Mouse (Mus musculus): ENCODE measurements around the gene Leng9. TPM values are rescaled to one million over a fixed set of nuclear protein-coding genes. Genes with fewer than 3 reads are reported as not detected.
A peak's percentile ranks its signal among the peaks of the same experiment; 100 is the strongest.

Gene Leng9
- polyA plus RNA-seq, 1 experiment from 2014 or later, result 2.5 TPM

DNA sequence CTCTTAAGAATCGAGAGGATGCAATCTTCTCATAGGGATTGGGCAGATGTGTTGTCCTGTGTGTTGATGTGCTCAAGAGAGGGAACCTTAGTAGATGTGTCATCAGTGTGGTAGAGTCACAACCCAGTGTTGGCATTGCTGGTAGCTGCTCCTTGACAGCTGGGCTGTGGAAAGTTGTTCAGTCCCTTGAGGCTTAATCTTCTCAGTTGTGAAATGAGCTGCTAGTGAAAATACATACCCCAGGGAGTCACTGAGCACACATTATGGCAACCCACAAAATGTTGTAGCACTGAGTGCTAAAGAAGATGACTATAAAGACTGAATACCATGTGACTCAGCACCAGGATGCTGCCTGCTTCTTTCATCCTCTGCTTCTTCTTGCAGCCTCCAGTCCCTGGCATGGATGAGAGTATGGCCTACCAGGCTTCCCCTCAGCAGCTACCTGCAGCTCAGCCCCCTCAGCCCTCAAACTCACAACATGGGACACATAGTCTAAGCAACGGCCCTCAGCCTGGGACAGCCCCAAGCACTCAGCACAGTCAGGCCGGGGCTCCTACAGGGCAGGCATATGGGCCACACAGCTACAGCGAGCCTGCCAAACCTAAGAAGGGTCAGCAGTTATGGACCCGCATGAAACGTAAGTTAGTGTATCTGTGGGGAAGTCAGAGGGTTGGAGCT is 8.4 kb downstream of the Leng9 start:
- Histone ChIP-seq H3K36me3 (peaks cover 84% of the 10 kb centered on the region), H3K27me3 (no peaks in the 10 kb centered on the region), H3K27ac (replicated peaks) (no peak overlapping the region), H3K4me3 (no peak overlapping the region), H3K4me2 (replicated peaks) (no peak overlapping the region), H3K4me1 (peaks cover 13% of the 10 kb centered on the region), H3K9me3 (no peaks in the 10 kb centered on the region), H3K9ac (replicated peaks) (no peak overlapping the region)
- WGBS, result 89% methylated on average over 6 of the region's 6 CpGs
- no peak for ATAC-seq (ENCODE audit: low FRiP score, low read depth)

DNA sequence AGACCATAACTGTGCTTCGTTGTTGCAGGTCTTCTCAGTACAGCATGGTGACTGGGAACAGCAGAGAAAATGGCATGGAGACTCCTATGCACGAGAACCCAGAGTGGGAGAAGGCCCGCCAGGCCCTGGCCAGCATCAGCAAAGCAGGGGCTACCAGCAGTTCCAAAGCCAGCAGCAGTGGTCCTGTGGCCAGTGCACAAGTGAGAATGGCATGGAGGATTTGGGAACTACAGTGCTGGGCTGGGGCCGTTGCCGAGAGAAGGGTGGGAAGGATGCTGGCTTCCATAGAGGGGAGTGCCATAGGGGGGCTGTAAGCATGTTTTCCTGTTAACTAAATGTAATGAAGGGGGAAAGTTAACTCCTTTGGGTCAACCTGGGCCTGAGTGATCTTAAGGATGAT is 10.8 kb downstream of the Leng9 start:
- Histone ChIP-seq H3K4me2 (replicated peaks) (no peak overlapping the region), H3K9ac (replicated peaks) (0 out of 2 replicates have a peak overlapping the region, but pooled peaks have one; percentile 11), H3K27me3 (no peaks in the 10 kb centered on the region), H3K9me3 (no peaks in the 10 kb centered on the region), H3K36me3 (peaks cover 60% of the 10 kb centered on the region), H3K4me1 (peaks cover 13% of the 10 kb centered on the region), H3K27ac (replicated peaks) (no peak overlapping the region), H3K4me3 (no peak overlapping the region)
- no peak for ATAC-seq (ENCODE audit: low FRiP score, low read depth)
- 91% methylated on average over 5 of the region's 5 CpGs for WGBS

DNA sequence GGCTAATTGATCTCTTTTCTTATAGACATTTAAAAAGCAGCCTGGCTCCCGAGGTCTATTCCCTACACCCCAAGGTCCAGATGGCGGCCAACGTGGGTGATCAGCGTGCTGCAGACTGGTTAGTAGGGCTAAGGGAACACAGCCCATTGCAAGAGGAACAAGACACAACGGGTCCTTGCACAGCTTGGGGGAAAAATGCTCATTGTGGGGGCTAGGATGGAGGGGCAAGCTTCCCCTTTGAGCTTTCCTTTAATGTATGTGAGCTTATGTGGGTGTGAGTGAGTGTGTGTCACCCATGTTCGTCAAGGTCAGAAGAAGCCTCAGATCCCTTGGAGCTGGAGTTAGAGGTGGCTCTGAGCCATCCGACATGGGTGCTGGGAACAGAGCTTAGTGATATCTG is 11.5 kb downstream of the Leng9 start:
- WGBS, result 95% methylated on average over 7 of the region's 7 CpGs
- no peaks in the 10 kb centered on the region for H3K9me3 ChIP-seq
- no peak overlapping the region for H3K4me2 ChIP-seq (replicated peaks)
- H3K4me3 ChIP-seq, result no peak overlapping the region
- peaks cover 13% of the 10 kb centered on the region for H3K4me1 ChIP-seq
- no peak for ATAC-seq (ENCODE audit: low FRiP score, low read depth)
- no peak overlapping the region; the same call in 1 of the 2 replicates for H3K9ac ChIP-seq (replicated peaks)
- no peak overlapping the region for H3K27ac ChIP-seq (replicated peaks)
- H3K27me3 ChIP-seq, result no peaks in the 10 kb centered on the region
- peaks cover 56% of the 10 kb centered on the region for H3K36me3 ChIP-seq

DNA sequence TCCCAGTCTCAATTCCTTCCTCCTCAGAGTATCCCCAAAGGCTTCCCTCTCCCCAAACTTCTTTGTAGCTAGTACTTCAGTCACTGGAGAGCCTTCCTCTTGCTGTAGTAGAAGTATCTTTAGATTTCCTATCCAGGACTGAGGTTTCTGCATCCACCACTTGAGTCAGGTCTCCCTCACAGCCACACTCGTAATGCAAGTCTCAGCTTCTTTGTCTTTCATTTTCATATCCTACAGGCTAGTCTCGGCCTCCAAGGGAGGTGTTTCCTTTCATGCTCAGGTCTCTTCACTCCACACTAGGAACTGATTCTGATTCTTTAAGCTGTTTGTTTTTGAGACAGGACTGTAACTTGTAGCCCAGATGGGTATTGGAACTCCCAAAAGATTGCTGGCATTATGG is 12.0 kb downstream of the Leng9 start:
- 92% methylated on average over 2 of the region's 2 CpGs for WGBS
- peaks cover 56% of the 10 kb centered on the region for H3K36me3 ChIP-seq
- H3K27me3 ChIP-seq, result no peaks in the 10 kb centered on the region
- peak overlapping the region; percentile 70 for H3K9ac ChIP-seq (replicated peaks)
- no peak for ATAC-seq (ENCODE audit: low FRiP score, low read depth)
- H3K4me3 ChIP-seq, result peak overlapping the region; percentile 69
- no peaks in the 10 kb centered on the region for H3K9me3 ChIP-seq
- H3K4me1 ChIP-seq, result peaks cover 13% of the 10 kb centered on the region
- H3K27ac ChIP-seq (replicated peaks), result no peak overlapping the region
- H3K4me2 ChIP-seq (replicated peaks), result peak overlapping the region; percentile 82

DNA sequence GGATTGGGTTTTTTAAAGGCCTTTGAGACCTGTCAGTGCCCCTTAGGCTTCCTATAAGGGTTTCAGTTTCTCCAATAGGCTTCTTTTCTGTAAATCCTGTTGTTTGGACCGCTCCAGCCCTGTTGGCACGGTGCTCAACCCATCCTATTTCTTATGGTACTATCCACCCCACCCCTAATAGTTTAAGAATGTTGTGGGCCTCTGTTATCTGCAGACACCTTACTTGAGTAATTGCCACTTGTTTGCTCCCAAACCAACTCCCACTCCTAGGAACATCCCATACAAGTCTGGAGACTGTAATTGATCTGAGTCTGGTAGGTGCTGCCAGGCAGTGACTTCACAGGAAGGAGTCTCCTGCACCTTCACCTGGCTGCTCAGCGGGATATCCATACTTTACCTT is 12.4 kb downstream of the Leng9 start:
- H3K27ac ChIP-seq (replicated peaks), result peak overlapping the region; percentile 91
- H3K4me1 ChIP-seq, result peaks cover 13% of the 10 kb centered on the region
- peak overlapping the region; percentile 70 for H3K9ac ChIP-seq (replicated peaks)
- WGBS, result 55% methylated on average over 3 of the region's 3 CpGs
- no peaks in the 10 kb centered on the region for H3K9me3 ChIP-seq
- peak overlapping the region; percentile 69 for H3K4me3 ChIP-seq
- no peak for ATAC-seq (ENCODE audit: low FRiP score, low read depth)
- H3K36me3 ChIP-seq, result peaks cover 56% of the 10 kb centered on the region
- no peaks in the 10 kb centered on the region for H3K27me3 ChIP-seq
- H3K4me2 ChIP-seq (replicated peaks), result peak overlapping the region; percentile 82

DNA sequence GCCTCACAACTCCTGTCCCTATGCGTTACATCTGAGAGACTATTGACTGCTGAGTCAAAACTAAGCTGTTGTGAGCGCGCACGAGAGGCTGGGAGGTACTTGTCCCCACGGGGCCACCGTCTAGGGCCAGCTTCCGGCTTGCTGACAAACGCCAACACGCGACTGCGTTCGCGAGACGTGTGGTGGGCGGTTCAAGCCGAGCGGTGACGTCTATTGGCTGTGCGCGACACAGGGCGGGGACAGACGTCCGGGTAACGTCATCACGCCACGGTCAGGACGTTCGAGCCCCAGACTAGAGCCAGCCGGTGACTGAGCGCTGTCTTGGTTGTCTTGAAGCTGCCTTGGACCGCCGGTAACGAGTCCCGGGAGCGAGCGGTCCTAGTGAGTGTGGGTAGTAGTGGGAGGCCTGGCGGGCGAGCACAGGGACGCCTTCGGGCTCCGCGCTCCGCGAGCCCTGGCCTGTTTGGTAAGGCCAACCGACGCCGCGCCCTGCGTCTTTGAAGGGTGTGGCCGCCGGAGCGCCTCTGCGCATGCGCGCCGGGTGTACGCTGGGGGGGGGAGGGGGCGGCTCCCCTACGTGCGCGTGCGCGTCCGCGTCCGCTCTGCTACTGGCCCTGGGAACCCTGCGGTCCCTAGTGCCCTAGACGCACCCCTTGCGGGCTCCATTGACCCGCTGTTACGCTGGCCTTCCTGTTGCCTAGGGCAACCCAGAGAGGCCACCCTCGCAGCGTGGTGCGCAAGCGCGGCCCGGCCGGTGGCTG is 13.2 kb downstream of the Leng9 start, which contains the start of gene Leng8:
TSS of gene Leng8 (plus strand) at position 269 of the 761 bp plus-strand sequence.
- peak; percentile 99 for ATAC-seq (ENCODE audit: low FRiP score, low read depth)
- H3K36me3 ChIP-seq, result peaks cover 51% of the 10 kb centered on the region

DNA sequence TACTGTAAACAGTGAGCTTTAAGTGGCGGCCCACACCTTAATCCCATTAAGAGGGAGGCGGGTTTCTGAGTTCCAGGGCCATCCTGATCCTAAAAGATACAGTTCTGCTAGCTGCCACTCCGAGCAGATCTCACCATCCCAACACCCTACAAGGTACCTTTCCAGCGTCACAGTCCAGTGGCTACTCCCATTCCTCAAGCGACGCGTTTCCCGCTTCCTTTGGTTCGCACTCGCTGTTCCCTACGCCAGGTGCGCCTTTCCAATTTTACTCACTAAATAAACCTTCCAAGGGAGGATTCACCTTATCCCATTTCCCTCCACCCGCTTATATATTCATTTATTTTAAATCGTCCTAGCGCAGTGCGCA is 13.8 kb downstream of the Leng9 start:
- peak overlapping the region; percentile 69 for H3K4me3 ChIP-seq

More for the DNA sequence above, 13.2 kb downstream of the Leng9 start, which contains the start of gene Leng8:
- Histone ChIP-seq H3K4me1 (peaks cover 13% of the 10 kb centered on the region), H3K27ac (replicated peaks) (peak within 1 kb of the TSS; percentile 91), H3K27me3 (no peaks in the 10 kb centered on the region), H3K4me2 (replicated peaks) (peak within 1 kb of the TSS; percentile 82), H3K9ac (replicated peaks) (peak within 1 kb of the TSS; percentile 70), H3K9me3 (no peaks in the 10 kb centered on the region), H3K4me3 (peak within 1 kb of the TSS; percentile 69)
- WGBS, result under 1% methylated on average over 76 of the region's 78 CpGs

DNA sequence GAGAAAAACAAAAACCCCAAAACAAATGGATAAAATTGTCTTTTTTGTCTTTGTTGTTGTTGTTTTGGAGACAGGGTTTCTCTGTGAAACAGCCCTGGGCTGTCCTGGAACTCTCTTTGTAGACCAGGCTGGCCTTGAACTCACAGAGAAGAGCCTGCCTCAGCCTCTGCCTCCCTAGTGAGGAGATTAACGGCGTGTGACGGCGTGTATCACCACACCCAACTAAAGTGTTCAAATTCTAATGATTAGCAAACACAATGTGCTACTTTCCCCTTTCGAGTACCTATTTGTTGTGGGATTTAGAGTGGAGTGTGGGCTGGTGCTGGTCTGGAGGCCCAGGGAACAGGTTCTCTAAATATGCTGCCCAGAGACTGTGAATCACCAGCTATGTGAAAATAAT is 15.3 kb downstream of the Leng9 start:
- no peak for ATAC-seq (ENCODE audit: low FRiP score, low read depth)
- H3K9ac ChIP-seq (replicated peaks), result no peak overlapping the region
- peaks cover 35% of the 10 kb centered on the region for H3K36me3 ChIP-seq
- no peaks in the 10 kb centered on the region for H3K27me3 ChIP-seq
- WGBS, result 79% methylated on average over 5 of the region's 5 CpGs
- no peak overlapping the region for H3K4me2 ChIP-seq (replicated peaks)
- H3K9me3 ChIP-seq, result no peaks in the 10 kb centered on the region
- H3K4me1 ChIP-seq, result peaks cover 26% of the 10 kb centered on the region
- H3K4me3 ChIP-seq, result no peak overlapping the region
- H3K27ac ChIP-seq (replicated peaks), result no peak overlapping the region

More for the DNA sequence above, 13.8 kb downstream of the Leng9 start:
- Histone ChIP-seq H3K36me3 (peaks cover 49% of the 10 kb centered on the region), H3K9me3 (no peaks in the 10 kb centered on the region), H3K27me3 (no peaks in the 10 kb centered on the region), H3K9ac (replicated peaks) (peak overlapping the region; percentile 64), H3K4me1 (peaks cover 16% of the 10 kb centered on the region), H3K27ac (replicated peaks) (peak overlapping the region; percentile 91), H3K4me2 (replicated peaks) (peak overlapping the region; percentile 82)
- peak; percentile 13; the same call in 1 of the 2 replicates for ATAC-seq (ENCODE audit: low FRiP score, low read depth)
- WGBS, result under 1% methylated on average over 16 of the region's 16 CpGs

DNA sequence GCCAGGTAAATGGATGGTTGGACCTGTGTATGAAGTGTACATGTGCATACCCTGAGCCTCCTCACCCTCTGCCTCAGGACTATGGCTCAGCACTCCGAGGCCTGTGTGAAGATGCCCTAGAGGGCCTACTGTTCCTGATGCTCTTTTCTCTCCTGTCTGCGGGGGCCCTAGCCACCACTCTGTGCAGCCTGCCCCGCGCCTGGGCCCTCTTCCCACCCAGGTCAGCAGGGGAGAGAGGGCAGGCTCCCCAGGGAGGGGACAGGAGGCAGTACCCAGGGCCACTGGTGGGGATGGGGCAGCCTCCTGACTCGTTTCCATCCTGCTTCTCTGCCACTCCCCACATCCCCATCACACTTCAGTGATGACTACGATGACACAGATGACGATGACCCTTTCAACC is 17.2 kb downstream of the Leng9 start:
- H3K36me3 ChIP-seq, result peaks cover 21% of the 10 kb centered on the region
- WGBS, result 74% methylated on average over 7 of the region's 7 CpGs
- H3K4me2 ChIP-seq (replicated peaks), result no peak overlapping the region
- H3K27ac ChIP-seq (replicated peaks), result no peak overlapping the region
- peak overlapping the region; percentile 8; the same call in 1 of the 2 replicates for H3K9ac ChIP-seq (replicated peaks)
- no peak overlapping the region for H3K4me3 ChIP-seq
- no peak for ATAC-seq (ENCODE audit: low FRiP score, low read depth)
- H3K9me3 ChIP-seq, result no peaks in the 10 kb centered on the region
- no peaks in the 10 kb centered on the region for H3K27me3 ChIP-seq
- peaks cover 18% of the 10 kb centered on the region for H3K4me1 ChIP-seq

DNA sequence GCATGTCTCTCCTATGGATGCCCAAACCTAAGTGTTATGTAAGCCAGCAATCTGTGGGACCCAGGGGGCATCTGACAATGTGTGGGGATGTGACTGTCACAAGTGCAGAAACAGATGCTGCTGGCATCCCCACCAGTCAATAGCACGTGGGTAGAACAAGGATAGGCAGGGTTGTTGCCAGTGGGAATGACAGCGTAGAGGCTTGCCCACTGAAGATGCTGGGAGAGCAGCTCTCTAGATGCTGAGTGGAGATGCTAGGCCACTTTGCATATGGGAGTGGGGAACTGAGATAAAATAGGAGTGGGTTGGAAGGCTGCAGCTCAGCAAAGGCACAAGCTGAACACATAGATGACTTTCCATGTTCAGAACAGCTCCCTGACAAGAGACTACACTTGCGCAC is 17.6 kb downstream of the Leng9 start:
- ATAC-seq (ENCODE audit: low FRiP score, low read depth), result no peak
- Histone ChIP-seq H3K4me2 (replicated peaks) (no peak overlapping the region), H3K27me3 (no peaks in the 10 kb centered on the region), H3K27ac (replicated peaks) (no peak overlapping the region), H3K4me1 (peaks cover 14% of the 10 kb centered on the region), H3K4me3 (no peak overlapping the region), H3K9me3 (no peaks in the 10 kb centered on the region), H3K9ac (replicated peaks) (peak overlapping the region; percentile 8; the same call in 1 of the 2 replicates), H3K36me3 (peaks cover 25% of the 10 kb centered on the region)
- 94% methylated on average over 3 of the region's 3 CpGs for WGBS

DNA sequence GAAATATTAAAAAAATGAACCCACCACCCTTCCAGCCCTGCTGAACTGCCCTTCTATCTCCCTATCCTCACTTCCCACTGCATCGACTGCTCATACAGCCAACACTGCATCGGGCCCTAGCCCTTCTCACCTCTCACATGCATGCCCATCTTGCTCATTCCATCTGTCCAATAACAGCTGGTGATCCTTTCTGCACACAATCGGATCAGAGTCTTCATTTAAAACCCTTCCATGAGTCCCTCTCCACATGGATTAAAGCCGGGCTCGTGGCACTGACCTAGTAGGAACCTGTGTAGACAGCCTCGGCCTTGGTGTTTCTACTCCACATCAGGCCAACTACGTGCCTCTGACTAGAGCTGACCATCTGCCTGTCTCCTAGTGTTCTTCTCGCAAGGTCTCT is 18.2 kb downstream of the Leng9 start:
- H3K4me2 ChIP-seq (replicated peaks), result no peak overlapping the region
- no peak overlapping the region for H3K27ac ChIP-seq (replicated peaks)
- 88% methylated on average over 8 of the region's 8 CpGs for WGBS
- peaks cover 31% of the 10 kb centered on the region for H3K36me3 ChIP-seq
- no peaks in the 10 kb centered on the region for H3K9me3 ChIP-seq
- no peak overlapping the region for H3K4me3 ChIP-seq
- ATAC-seq (ENCODE audit: low FRiP score, low read depth), result no peak
- H3K4me1 ChIP-seq, result peaks cover 13% of the 10 kb centered on the region
- no peaks in the 10 kb centered on the region for H3K27me3 ChIP-seq
- no peak overlapping the region for H3K9ac ChIP-seq (replicated peaks)

All from midbrain, embryonic 12.5 days (tissue).